Mouse (Mus musculus) layer of hippocampus, adult 9-11 months (tissue): Measurements from ENCODE around the gene Rhpn2.

Experiments
- DNase-seq: peaks from one replicate; pipeline ENCODE4 v3.0.0; 2022

Gene Rhpn2

GRCm38 (mm10) chr7:35395734-35396456 lies 61.9 kb downstream of the Rhpn2 start:
- no peak for DNase-seq

- peak; percentile 98 for DNase-seq
These were observed 62.7 kb downstream of the Rhpn2 start, which contains the start of the genes Faap24 and Cep89 for GRCm38 (mm10) chr7:35396542-35397168. Gene Faap24 (minus strand): TSS chr7:35396836. Gene Cep89 (plus strand): TSS chr7:35397035.

- DNase-seq: no peak
These were observed 67.2 kb downstream of the Rhpn2 start for GRCm38 (mm10) chr7:35401169-35401568.

- no peak for DNase-seq
These were observed 81.3 kb downstream of the Rhpn2 start for GRCm38 (mm10) chr7:35415226-35415625.

GRCm38 (mm10) chr7:35415801-35416653 lies 82.1 kb downstream of the Rhpn2 start:
- no peak for DNase-seq

GRCm38 (mm10) chr7:35416654-35416948 lies 82.6 kb downstream of the Rhpn2 start:
- DNase-seq: no peak

- DNase-seq: no peak
These were observed 89.1 kb downstream of the Rhpn2 start for GRCm38 (mm10) chr7:35423071-35423470.

- DNase-seq: no peak
These were observed 94.2 kb downstream of the Rhpn2 start for GRCm38 (mm10) chr7:35428146-35428545.

- no peak for DNase-seq
These were observed 101.3 kb downstream of the Rhpn2 start for GRCm38 (mm10) chr7:35435266-35435665.
